Mouse (Mus musculus) retina, adult 2 months (tissue): Measurements from ENCODE around the gene Zfp770.

Experiments
- DNase-seq: peaks from one replicate; pipeline ENCODE4 v3.0.0-alpha.2; 2012; ENCODE audit warnings: low read depth, low spot score

Zfp770 gene

GRCm38 (mm10) chr2:114144915-114145314, 56.4 kb downstream of the Zfp770 start:
- DNase-seq = no peak

- no peak for DNase-seq
Observed at GRCm38 (mm10) chr2:114143842-114144241, 57.4 kb downstream of the Zfp770 start.
